Mouse (Mus musculus): Measurements from ENCODE around the gene Cd27. TPM values are rescaled to one million over a fixed set of nuclear protein-coding genes. Genes with fewer than 3 reads are reported as not detected.
"Not testable (repeated sequence)": the region's sequence is repeated elsewhere in the genome, so short reads cannot be mapped to it uniquely, and the experiment has no call there.

Cd27 gene
- polyA plus RNA-seq, 1 experiment from 2014 or later, result 2.4 TPM

DNA sequence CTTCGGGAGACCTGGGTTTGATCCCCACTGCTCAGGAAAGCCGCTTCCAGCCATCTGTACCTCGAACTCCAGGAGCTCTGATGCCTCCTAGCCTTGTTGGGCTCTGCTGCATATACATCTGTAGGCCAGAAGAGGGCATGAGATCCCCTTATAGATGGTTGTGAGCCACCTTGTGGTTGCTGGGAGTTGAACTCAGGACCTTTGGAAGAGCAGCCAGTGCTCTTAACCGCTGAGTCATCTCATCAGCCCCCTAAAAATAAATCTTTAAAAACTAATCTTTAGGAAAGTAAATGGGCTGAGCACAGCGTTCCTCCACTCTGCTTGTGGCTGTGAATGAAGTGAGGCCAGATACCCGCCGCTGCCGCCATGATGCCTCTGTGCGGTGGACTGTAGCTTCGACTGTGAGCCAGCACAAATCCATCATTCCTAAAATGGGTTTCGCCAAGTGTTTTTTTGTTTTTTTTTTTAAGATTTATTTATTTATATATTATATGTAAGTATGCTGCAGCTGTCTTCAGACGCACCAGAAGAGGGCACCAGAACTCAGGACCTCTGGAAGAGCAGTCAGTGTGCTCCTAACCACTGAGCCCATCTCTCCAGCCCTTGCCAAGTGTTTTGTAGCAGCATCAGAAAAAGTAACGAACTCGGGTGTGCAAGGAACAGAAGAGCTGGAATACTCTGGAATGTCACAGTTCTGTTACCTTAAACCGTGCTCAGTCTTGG, 38.2 kb upstream of the Cd27 start:
- Histone ChIP-seq H3K36me3 (ENCODE audit: insufficient read depth, low read length) (no peaks in the 10 kb centered on the region), H3K4me2 (replicated peaks; ENCODE audit: low read depth, low read length) (no peak overlapping the region), H3K4me1 (ENCODE audit: insufficient read depth, low read depth, low read length) (no peaks in the 10 kb centered on the region), H3K9me3 (ENCODE audit: low read length) (no peaks in the 10 kb centered on the region), H3K27ac (ENCODE audit: low read length) (no peak overlapping the region), H3K4me3 (ENCODE audit: low read depth, low read length) (no peak overlapping the region), H3K9ac (replicated peaks; ENCODE audit: low read depth) (no peak overlapping the region), H3K27me3 (replicated peaks; ENCODE audit: insufficient read depth, low read length) (no peaks in the 10 kb centered on the region)
- DNase-seq (ENCODE audit: low spot score), result peak; percentile 90
- 47% methylated on average over 15 of the region's 15 CpGs for WGBS
- ATAC-seq, result peak; percentile 43; the same call in 1 of the 2 replicates
- TF ChIP-seq CTCF (IDR thresholded peaks at IDR 0.05), result peak; percentile 84
- TF ChIP-seq EP300 (IDR thresholded peaks at IDR 0.05), result no peak

DNA sequence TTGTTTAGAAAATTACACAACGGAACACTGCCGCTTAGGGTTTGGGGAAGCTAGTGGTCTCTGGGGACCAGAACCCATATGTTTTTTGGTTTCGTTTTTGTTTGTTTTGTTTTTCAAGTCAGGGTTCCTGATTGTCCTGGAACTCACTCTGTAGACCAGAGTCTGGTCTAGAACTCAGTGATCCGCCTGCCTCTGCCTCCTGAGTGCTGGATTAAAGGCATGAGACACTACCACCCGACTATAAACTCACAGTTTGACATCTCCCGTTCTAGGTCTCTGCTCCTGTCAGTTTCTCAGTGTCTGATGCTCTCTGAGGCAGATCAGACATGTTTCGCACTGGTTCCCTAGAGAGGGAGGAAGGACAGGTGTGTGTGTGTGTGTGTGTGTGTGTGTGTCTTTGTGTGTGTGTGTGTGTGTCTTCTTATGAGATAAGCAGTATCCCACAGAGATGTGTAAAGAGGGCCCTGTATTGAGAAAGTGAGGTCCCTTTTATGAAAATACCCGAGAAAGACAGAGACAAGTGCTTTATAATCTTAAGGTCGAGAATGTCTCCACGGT, 35.5 kb upstream of the Cd27 start:
- Histone ChIP-seq H3K4me1 (ENCODE audit: insufficient read depth, low read depth, low read length) (no peaks in the 10 kb centered on the region), H3K27me3 (replicated peaks; ENCODE audit: insufficient read depth, low read length) (no peaks in the 10 kb centered on the region), H3K36me3 (ENCODE audit: insufficient read depth, low read length) (no peaks in the 10 kb centered on the region), H3K4me3 (ENCODE audit: low read depth, low read length) (no peak overlapping the region), H3K27ac (ENCODE audit: low read length) (no peak overlapping the region), H3K9me3 (ENCODE audit: low read length) (no peaks in the 10 kb centered on the region), H3K9ac (replicated peaks; ENCODE audit: low read depth) (no peak overlapping the region), H3K4me2 (replicated peaks; ENCODE audit: low read depth, low read length) (no peak overlapping the region)
- no peak for ATAC-seq
- 66% methylated on average over 10 of the region's 10 CpGs for WGBS
- TF ChIP-seq CTCF (IDR thresholded peaks at IDR 0.05) (no peak), EP300 (IDR thresholded peaks at IDR 0.05) (no peak)
- DNase-seq (ENCODE audit: low spot score), result no peak

DNA sequence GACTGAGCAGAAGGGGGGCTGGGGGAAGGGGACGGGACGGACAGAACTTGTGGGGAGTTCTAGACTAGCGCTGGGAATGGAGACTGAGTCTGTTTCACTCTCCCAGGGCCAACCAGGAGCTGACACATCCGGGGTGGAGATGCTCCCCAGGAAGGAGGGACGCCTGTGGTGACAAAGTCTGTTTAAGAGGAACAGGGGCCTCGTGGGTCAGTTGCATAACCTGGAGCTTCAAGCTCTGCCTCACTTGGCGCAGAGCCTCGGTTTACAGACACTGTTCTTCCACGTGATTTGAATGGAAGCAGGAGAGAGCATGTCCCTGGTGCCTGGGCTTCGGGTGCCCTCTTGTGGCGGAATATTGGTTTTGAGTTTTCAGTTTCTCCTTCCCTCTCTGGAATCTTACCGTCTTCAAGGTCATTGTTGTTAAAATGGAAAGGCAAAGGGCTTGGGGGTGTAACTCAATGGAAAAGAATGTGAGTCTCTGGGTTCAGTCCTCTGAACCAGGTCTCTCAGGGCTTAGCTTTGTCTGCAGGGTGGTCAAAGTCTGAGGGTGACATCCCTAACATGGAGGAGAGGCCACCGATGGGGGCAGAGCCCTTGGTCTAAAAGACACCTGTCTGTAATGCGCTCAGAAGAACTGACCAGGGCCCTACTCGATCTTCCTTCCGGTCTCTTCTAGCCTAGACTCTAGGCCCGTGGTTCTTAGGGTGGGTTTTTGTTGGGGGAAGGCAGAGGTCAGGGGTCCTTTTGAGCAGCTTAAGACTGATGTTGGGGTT, 34.8 kb upstream of the Cd27 start:
- Histone ChIP-seq H3K27me3 (replicated peaks; ENCODE audit: insufficient read depth, low read length) (no peaks in the 10 kb centered on the region), H3K4me1 (ENCODE audit: insufficient read depth, low read depth, low read length) (no peaks in the 10 kb centered on the region), H3K36me3 (ENCODE audit: insufficient read depth, low read length) (no peaks in the 10 kb centered on the region), H3K27ac (ENCODE audit: low read length) (no peak overlapping the region), H3K9me3 (ENCODE audit: low read length) (no peaks in the 10 kb centered on the region), H3K4me3 (ENCODE audit: low read depth, low read length) (no peak overlapping the region), H3K9ac (replicated peaks; ENCODE audit: low read depth) (no peak overlapping the region), H3K4me2 (replicated peaks; ENCODE audit: low read depth, low read length) (peak overlapping the region; percentile 37)
- WGBS, result 15% methylated on average over 17 of the region's 17 CpGs
- DNase-seq (ENCODE audit: low spot score) (peak; percentile 99), ATAC-seq (peak; percentile 94)
- peak; percentile 97 for TF ChIP-seq CTCF (IDR thresholded peaks at IDR 0.05)
- peak; percentile 36; the same call in 1 of the 2 replicates for TF ChIP-seq EP300 (IDR thresholded peaks at IDR 0.05)

DNA sequence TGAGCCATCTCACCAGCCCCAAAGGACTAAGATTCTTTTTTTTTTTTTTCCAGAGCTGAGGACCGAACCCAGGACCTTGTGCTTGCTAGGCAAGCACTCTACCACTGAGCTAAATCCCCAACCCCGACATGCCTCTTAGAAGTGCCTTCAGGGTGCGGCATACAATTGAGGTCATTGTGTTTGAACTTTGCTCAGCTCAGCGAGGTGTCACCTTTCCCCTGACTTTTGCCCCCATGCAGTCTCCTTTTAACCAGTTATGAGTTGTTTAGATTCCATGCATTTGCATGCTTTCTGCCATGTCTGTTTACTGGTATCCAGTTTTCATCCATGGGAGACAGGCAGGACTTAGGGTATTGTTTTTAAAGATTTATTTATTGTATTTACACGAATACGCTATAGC, 32.0 kb upstream of the Cd27 start:
- Histone ChIP-seq H3K27ac (ENCODE audit: low read length) (no peak overlapping the region), H3K4me2 (replicated peaks; ENCODE audit: low read depth, low read length) (no peak overlapping the region), H3K9ac (replicated peaks; ENCODE audit: low read depth) (no peak overlapping the region), H3K4me1 (ENCODE audit: insufficient read depth, low read depth, low read length) (no peaks in the 10 kb centered on the region), H3K9me3 (ENCODE audit: low read length) (no peaks in the 10 kb centered on the region), H3K27me3 (replicated peaks; ENCODE audit: insufficient read depth, low read length) (no peaks in the 10 kb centered on the region), H3K4me3 (ENCODE audit: low read depth, low read length) (no peak overlapping the region), H3K36me3 (ENCODE audit: insufficient read depth, low read length) (no peaks in the 10 kb centered on the region)
- TF ChIP-seq CTCF (IDR thresholded peaks at IDR 0.05) (no peak), EP300 (IDR thresholded peaks at IDR 0.05) (no peak)
- no peak for ATAC-seq
- DNase-seq (ENCODE audit: low spot score), result no peak
- WGBS, result 44% methylated on average over 6 of the region's 6 CpGs

DNA sequence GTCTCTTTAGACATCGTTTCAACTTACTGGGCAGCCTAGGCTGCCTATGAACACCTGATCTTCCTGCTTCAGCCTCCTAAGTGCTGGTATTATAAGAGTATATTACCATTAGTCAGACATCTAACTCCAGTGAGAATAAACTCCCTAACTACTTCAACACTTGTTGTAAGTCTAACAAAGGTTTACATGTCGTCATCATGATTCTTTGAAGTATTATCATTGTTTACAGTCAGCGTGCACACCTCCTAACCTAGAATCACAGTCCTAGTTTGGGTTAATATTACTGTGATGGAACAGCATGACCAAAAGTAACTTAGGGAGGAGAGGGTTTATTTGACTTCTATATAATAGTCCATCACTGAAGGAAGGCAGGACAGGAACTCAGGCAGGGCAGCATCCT, 30.7 kb upstream of the Cd27 start:
- ATAC-seq (no peak), DNase-seq (ENCODE audit: low spot score) (no peak)
- Histone ChIP-seq H3K9ac (replicated peaks; ENCODE audit: low read depth) (no peak overlapping the region), H3K27ac (ENCODE audit: low read length) (no peak overlapping the region), H3K4me1 (ENCODE audit: insufficient read depth, low read depth, low read length) (no peaks in the 10 kb centered on the region), H3K27me3 (replicated peaks; ENCODE audit: insufficient read depth, low read length) (no peaks in the 10 kb centered on the region), H3K36me3 (ENCODE audit: insufficient read depth, low read length) (no peaks in the 10 kb centered on the region), H3K4me2 (replicated peaks; ENCODE audit: low read depth, low read length) (no peak overlapping the region), H3K9me3 (ENCODE audit: low read length) (no peaks in the 10 kb centered on the region), H3K4me3 (ENCODE audit: low read depth, low read length) (no peak overlapping the region)
- TF ChIP-seq EP300 (IDR thresholded peaks at IDR 0.05) (no peak), CTCF (IDR thresholded peaks at IDR 0.05) (no peak)
- WGBS, result 60% methylated on average over 3 of the region's 3 CpGs

DNA sequence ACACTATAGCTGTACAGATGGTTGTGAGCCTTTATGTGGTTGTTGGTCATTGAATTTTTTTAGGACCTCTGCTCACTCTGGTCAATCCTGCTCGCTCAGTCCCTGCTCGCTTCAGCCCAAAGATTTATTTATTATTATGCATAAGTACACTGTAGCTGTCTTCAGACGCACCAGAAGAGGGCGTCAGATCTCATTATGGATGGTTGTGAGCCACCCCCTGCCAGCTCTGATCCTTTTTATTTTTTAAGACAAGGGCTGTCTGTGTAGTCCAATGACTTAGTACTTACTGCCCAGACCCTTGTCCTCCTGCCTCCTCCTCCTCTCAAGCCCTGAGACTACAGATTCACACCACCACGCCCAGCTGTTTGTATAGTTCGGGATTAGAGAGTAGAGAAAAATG, 29.8 kb upstream of the Cd27 start:
- not testable (repeated sequence) for H3K9ac ChIP-seq (replicated peaks; ENCODE audit: low read depth); DNase-seq (ENCODE audit: low spot score); H3K36me3 ChIP-seq (ENCODE audit: insufficient read depth, low read length); H3K4me1 ChIP-seq (ENCODE audit: insufficient read depth, low read depth, low read length); H3K4me2 ChIP-seq (replicated peaks; ENCODE audit: low read depth, low read length); ATAC-seq; H3K4me3 ChIP-seq (ENCODE audit: low read depth, low read length); H3K9me3 ChIP-seq (ENCODE audit: low read length); H3K27me3 ChIP-seq (replicated peaks; ENCODE audit: insufficient read depth, low read length); H3K27ac ChIP-seq (ENCODE audit: low read length)
- peak; percentile 16 for TF ChIP-seq CTCF (IDR thresholded peaks at IDR 0.05)
- WGBS, result 49% methylated on average over 6 of the region's 6 CpGs
